Mouse (Mus musculus) thymus, adult 2 months (tissue): ENCODE results near the gene Plekhs1.

Experiments used
- CTCF ChIP-seq: fragments of 200-500 bp; IDR thresholded peaks from 2 replicates; pipeline ENCODE4 v1.5.1; 2012; ENCODE audit warnings: mild to moderate bottlenecking, control low read depth, low read length, moderate library complexity, borderline replicate concordance; ENCODE audit not compliant: control insufficient read depth, poor library complexity, insufficient read depth; ENCODE audit errors: extremely low read depth
- POLR2A ChIP-seq: fragments of 200-500 bp; IDR thresholded peaks from 2 replicates; pipeline ENCODE4 v1.6.1; 2012; ENCODE audit warnings: mild to moderate bottlenecking, low read length, control low read depth, moderate library complexity; ENCODE audit not compliant: control insufficient read depth, poor library complexity, insufficient read depth; ENCODE audit errors: extremely low read depth

DNA sequence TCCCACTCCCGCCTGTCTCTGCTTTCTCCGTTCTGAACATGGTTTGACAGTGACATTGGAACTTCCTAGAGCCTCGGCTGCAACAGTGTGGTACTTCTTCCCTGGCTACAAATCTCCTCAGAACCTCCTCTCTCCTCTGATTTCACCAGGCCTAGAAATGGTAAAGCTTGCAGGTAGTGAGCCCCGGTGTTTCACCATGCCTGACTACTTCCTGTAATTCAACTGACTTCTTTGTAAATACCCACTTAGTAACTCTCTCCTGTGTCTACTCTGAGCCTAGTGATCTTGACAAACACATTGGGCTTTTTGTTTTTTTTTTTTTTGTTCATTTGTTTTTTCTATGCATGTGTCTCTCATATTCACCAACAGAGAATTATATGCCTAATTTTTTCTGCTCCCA, 6.6 kb upstream of the Plekhs1 start:
- TF ChIP-seq CTCF (no peak), POLR2A (no peak)
